9 mouse cellular contexts compared by ENCODE assay signal in the genomic region with DNA sequence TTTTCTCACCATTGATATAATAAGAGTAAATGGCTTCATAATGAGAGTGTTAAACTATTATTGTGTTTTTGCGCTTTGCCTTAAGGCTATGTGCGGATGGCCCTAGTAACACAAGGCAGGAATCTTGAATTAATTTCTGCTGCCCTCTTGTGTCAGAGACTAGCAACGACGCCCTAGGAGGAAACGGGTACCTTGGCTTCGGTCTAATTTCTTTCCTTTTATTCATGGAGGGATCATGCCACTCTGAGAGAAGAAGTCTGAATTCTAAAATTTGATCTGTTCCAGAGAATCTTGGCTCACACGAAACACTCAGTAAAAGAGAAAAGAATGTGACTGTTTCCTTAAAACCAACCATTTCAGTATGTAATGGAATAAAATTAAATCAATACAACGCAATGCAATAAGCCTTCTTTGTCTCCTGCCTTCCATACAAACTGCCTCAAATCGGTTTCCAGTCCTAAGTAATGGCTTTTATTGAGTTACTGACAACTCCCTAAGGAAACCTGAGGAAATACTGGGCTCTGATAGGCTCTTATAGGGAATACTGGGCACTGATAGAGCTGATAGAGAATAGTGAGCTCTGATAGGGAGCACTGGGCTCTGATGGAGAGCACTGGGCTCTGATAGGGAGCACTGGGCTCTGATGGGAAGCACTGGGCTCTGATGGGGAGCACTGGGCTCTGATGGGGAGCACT.
DNase-seq lines count a peak whose midpoint lies in the region; ATAC-seq and TF ChIP-seq lines count a peak whose summit lies in the region.
"Had no signal": no experiment of that assay in that cellular context is flagged by ENCODE, and none has a peak within 500 bp of the region (broad histone marks: within the 10 kb centered on the region; RNA-seq: fewer than 3 reads in every experiment).

No protein-coding gene starts in this region.

- H3K9ac ChIP-seq in CH12.LX (ENCODE audit: insufficient read depth, low read depth), result no peak overlapping the region
- H3K9ac ChIP-seq in kidney, embryonic 15.5 days, result no peak overlapping the region
- no peak overlapping the region for H3K9ac ChIP-seq in limb, embryonic 13.5 days
- H3K9ac ChIP-seq: limb, embryonic 15.5 days had no signal

- WGBS in kidney, embryonic 15.5 days, result 21% methylated on average over 9 of the region's 9 CpGs
- WGBS in limb, embryonic 13.5 days, result 17% methylated on average over 9 of the region's 9 CpGs

- H3K36me3 ChIP-seq in CH12.LX (replicated peaks in 1 of 2; ENCODE audit: control insufficient read depth in 1 of 2, insufficient read depth in 1 of 2, low read length in 1 of 2), result no peaks in the 10 kb centered on the region
- no peaks in the 10 kb centered on the region for H3K36me3 ChIP-seq in kidney, embryonic 15.5 days
- H3K36me3 ChIP-seq in limb, embryonic 13.5 days, result no peaks in the 10 kb centered on the region
- H3K36me3 ChIP-seq: limb, embryonic 15.5 days had no signal

- dilution Hi-C loops in CH12.LX (cut with MboI; ENCODE audit: extremely low pct_ligation_motif_present, extremely low pct_unique_long_range_greater_than_20kb, low sequenced_read_pairs), result no loop called here

- no peak for TF ChIP-seq EP300 in CH12.LX (IDR thresholded peaks at IDR 0.05; ENCODE audit: low read length)

- no peak for TF ChIP-seq POLR2A in CH12.LX (IDR thresholded peaks at IDR 0.05; ENCODE audit: low read depth, low read length)

- no peaks in the 10 kb centered on the region for H3K9me3 ChIP-seq in CH12.LX (replicated peaks; ENCODE audit: low read length)
- no peaks in the 10 kb centered on the region for H3K9me3 ChIP-seq in kidney, embryonic 15.5 days (replicated peaks)
- no peaks in the 10 kb centered on the region for H3K9me3 ChIP-seq in limb, embryonic 13.5 days
- H3K9me3 ChIP-seq: limb, embryonic 15.5 days had no signal

- TF ChIP-seq RAD21 in CH12.LX (IDR thresholded peaks at IDR 0.05; ENCODE audit: low read depth, low read length), result peak; percentile 83

- H3K4me1 ChIP-seq in CH12.LX (ENCODE audit: control insufficient read depth in 1 of 2, insufficient read depth in 2 of 2), result no peaks in the 10 kb centered on the region
- no peaks in the 10 kb centered on the region for H3K4me1 ChIP-seq in kidney, embryonic 15.5 days
- H3K4me1 ChIP-seq in limb, embryonic 13.5 days, result no peaks in the 10 kb centered on the region
- H3K4me1 ChIP-seq: limb, embryonic 15.5 days had no signal

- H3K27ac ChIP-seq in CH12.LX (ENCODE audit: insufficient read depth, low read depth), result no peak overlapping the region
- H3K27ac ChIP-seq in kidney, embryonic 15.5 days, result no peak overlapping the region
- H3K27ac ChIP-seq in limb, embryonic 13.5 days, result no peak overlapping the region
- H3K27ac ChIP-seq: limb, embryonic 15.5 days had no signal

- ATAC-seq in common myeloid progenitor, adult 5-6 weeks (replicated peaks; ENCODE audit: low read depth, poor library complexity, severe bottlenecking), result peak; percentile 90
- ATAC-seq in kidney, embryonic 15.5 days (replicated peaks; ENCODE audit: low FRiP score), result peak; percentile 74; the same call in 1 of the 2 replicates
- peak; percentile 80; the same call in 1 of the 2 replicates for ATAC-seq in limb, embryonic 13.5 days (ENCODE audit: low FRiP score, low read depth)
- ATAC-seq in erythroblast, adult 5-6 weeks (replicated peaks; ENCODE audit: low FRiP score, poor library complexity, severe bottlenecking), result no peak

- no peaks in the 10 kb centered on the region for H3K27me3 ChIP-seq in CH12.LX (replicated peaks)
- H3K27me3 ChIP-seq in kidney, embryonic 15.5 days, result no peaks in the 10 kb centered on the region
- H3K27me3 ChIP-seq in limb, embryonic 13.5 days, result peaks cover 13% of the 10 kb centered on the region; the same call in 1 of the 2 replicates
- H3K27me3 ChIP-seq: limb, embryonic 15.5 days had no signal

- H3K4me3 ChIP-seq in CH12.LX (replicated peaks in 1 of 3; ENCODE audit: low read depth in 2 of 3, low read length in 2 of 3, poor library complexity in 1 of 3), result no peak overlapping the region
- no peak overlapping the region for H3K4me3 ChIP-seq in kidney, embryonic 15.5 days (replicated peaks)
- H3K4me3 ChIP-seq in limb, embryonic 13.5 days, result no peak overlapping the region
- H3K4me3 ChIP-seq: limb, embryonic 15.5 days had no signal

- peak; percentile 65 to 85; a peak in 3 of 4 replicates for TF ChIP-seq CTCF in CH12.LX (conservative IDR thresholded peaks at IDR 0.05 in 1 of 2, IDR thresholded peaks at IDR 0.05 in 1 of 2; ENCODE audit: low read depth in 2 of 2, low read length in 2 of 2)

- H3K4me2 ChIP-seq in CH12.LX (ENCODE audit: insufficient read depth, low read depth, poor library complexity, severe bottlenecking), result no peak overlapping the region
- no peak overlapping the region for H3K4me2 ChIP-seq in kidney, embryonic 15.5 days
- no peak overlapping the region for H3K4me2 ChIP-seq in limb, embryonic 13.5 days (replicated peaks)
- H3K4me2 ChIP-seq: limb, embryonic 15.5 days had no signal

- no peaks in the 10 kb centered on the region for H3K79me2 ChIP-seq in CH12.LX (replicated peaks; ENCODE audit: control insufficient read depth, extremely low read depth, insufficient read depth, poor library complexity, severe bottlenecking)

- in situ Hi-C loops in CH12.LX (cut with MboI; ENCODE audit: low pct_ligation_motif_present, low pct_unique_long_range_greater_than_20kb, low sequenced_read_pairs), result loop anchor here (25.0 kb wide), 1 partner anchor 273 kb away; no protein-coding TSS in a partner anchor

- DNase-seq in CH12.LX (ENCODE audit: extremely low read depth) (peak; percentile 58), WW6 (ENCODE audit: low read depth, low spot score) (peak; percentile 20)
- peak; percentile 20 for DNase-seq in gastrocnemius, postnatal 10 days
- DNase-seq in ovary, postnatal 14 days (ENCODE audit: low spot score), result peak; percentile 39

TF ChIP-seq in CH12.LX, 34 proteins besides CTCF, POLR2A, EP300 and RAD21:
- TF ChIP-seq SMC3 (IDR thresholded peaks at IDR 0.05; ENCODE audit: low read depth, low read length) (peak; percentile 72), ZKSCAN1 (IDR thresholded peaks at IDR 0.05; ENCODE audit: borderline replicate concordance, low read depth, low read length) (no peak)
